Mouse (Mus musculus) lung, embryonic 14.5 days (tissue): Measurements from ENCODE around the gene Nxpe2. TPM values are rescaled to one million over a fixed set of nuclear protein-coding genes. Genes with fewer than 3 reads are reported as not detected.
A peak's percentile ranks its signal among the peaks of the same experiment; 100 is the strongest.

ENCODE experiments used
- ATAC-seq: fragments of 200-750 bp; cut with Nextera tagmentation; 2 replicates; pipeline ENCODE4 v1.8.0; 2017; ENCODE audit warnings: mild to moderate bottlenecking, moderate TSS enrichment, moderate library complexity; ENCODE audit not compliant: insufficient read depth
- DNase-seq: peaks from one replicate; pipeline ENCODE4 v3.0.0-alpha.2; 2015
- H3K27ac ChIP-seq: fragments of 300-500 bp; sonication (generic); 2 replicates; pipeline ENCODE4 v1.5.1; 2014; ENCODE audit warnings: low read depth, mild to moderate bottlenecking, moderate library complexity
- H3K27me3 ChIP-seq: fragments of 300-500 bp; sonication (generic); 2 replicates; pipeline ENCODE4 v1.6.1; 2014; ENCODE audit warnings: low read length, control low read depth; ENCODE audit not compliant: insufficient read depth
- H3K36me3 ChIP-seq: fragments of 300-500 bp; sonication (generic); 2 replicates; pipeline ENCODE4 v1.6.1; 2014; ENCODE audit warnings: control low read depth; ENCODE audit not compliant: insufficient read depth
- H3K4me1 ChIP-seq: fragments of 300-500 bp; sonication (generic); 2 replicates; pipeline ENCODE4 v1.6.1; 2014; ENCODE audit warnings: antibody characterized with exemption, control low read depth; ENCODE audit not compliant: insufficient read depth
- H3K4me2 ChIP-seq: fragments of 300-500 bp; sonication (generic); 2 replicates; pipeline ENCODE4 v1.6.1; 2014; ENCODE audit warnings: mild to moderate bottlenecking
- H3K4me3 ChIP-seq: fragments of 300-500 bp; sonication (generic); 2 replicates; pipeline ENCODE4 v1.5.1; 2014; ENCODE audit warnings: low read depth, low read length
- H3K9ac ChIP-seq: fragments of 300-500 bp; sonication (generic); 2 replicates; pipeline ENCODE4 v1.6.1; 2014
- H3K9me3 ChIP-seq: fragments of 300-500 bp; sonication (generic); 2 replicates; pipeline ENCODE4 v1.6.1; 2016; ENCODE audit warnings: low read depth, low read length, control low read depth
- CTCF ChIP-seq: IDR thresholded peaks from 2 replicates; pipeline ENCODE4 v1.5.1; 2016; ENCODE audit warnings: antibody characterized with exemption, low read depth
- WGBS: fragments of 180-500 bp; shearing (Covaris S2); extraction: QIAGEN DNeasy Blood & Tissue Kit; methylation state at CpG from one replicate; pipeline ENCODE4 v1.1.7; 2014; 5-methylcytosine and 5-hydroxymethylcytosine counted together
- polyA plus RNA-seq: library from polyadenylated mRNA; unstranded; fragments of >200 nt; fragmentation: Nextera tagmentation; extraction: Ambion mirVana; gene quantifications from 2 replicates; pipeline ENCODE4 v1.2.1, GENCODE M21; 2014

Gene Nxpe2
- polyA plus RNA-seq, 1 experiment from 2014 or later = 0.99 TPM

DNA sequence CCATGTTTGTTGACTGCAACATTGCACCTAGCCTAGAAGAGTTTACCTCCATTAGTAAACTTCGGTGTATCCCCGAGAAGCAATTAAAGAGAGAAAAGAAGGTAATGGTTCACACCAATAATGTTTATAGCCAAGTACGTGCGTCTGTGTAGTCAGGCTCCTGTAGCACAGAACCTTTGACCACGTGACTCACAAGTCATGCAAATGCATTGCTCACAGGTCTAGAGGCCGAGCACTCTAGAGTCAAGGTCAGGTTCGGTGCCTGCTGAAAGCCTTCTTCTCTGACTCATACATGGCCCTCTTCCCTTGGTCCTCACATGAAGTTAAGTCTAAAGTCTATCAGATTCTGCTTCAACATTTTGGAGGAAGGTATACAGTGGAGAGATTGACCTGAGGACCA, 54.3 kb downstream of the Nxpe2 start:
- no peak for TF ChIP-seq CTCF
- H3K27ac ChIP-seq = no peak overlapping the region
- H3K4me2 ChIP-seq = no peak overlapping the region
- H3K9me3 ChIP-seq = no peaks in the 10 kb centered on the region
- no peak for ATAC-seq
- H3K27me3 ChIP-seq = no peaks in the 10 kb centered on the region
- H3K9ac ChIP-seq = no peak overlapping the region
- H3K36me3 ChIP-seq = no peaks in the 10 kb centered on the region
- WGBS = 81% methylated on average over 7 of the region's 7 CpGs
- DNase-seq = no peak
- no peaks in the 10 kb centered on the region for H3K4me1 ChIP-seq
- H3K4me3 ChIP-seq = no peak overlapping the region

GRCm38 (mm10) chr9:48294754-48295153, 58.5 kb downstream of the Nxpe2 start:
- H3K4me1 ChIP-seq = no peaks in the 10 kb centered on the region
- TF ChIP-seq CTCF = no peak
- H3K9ac ChIP-seq = no peak overlapping the region
- no peak overlapping the region for H3K4me3 ChIP-seq
- H3K27ac ChIP-seq = no peak overlapping the region
- no peaks in the 10 kb centered on the region for H3K36me3 ChIP-seq
- DNase-seq = no peak
- no peaks in the 10 kb centered on the region for H3K27me3 ChIP-seq
- no peaks in the 10 kb centered on the region for H3K9me3 ChIP-seq
- H3K4me2 ChIP-seq = no peak overlapping the region
- 66% methylated on average over 2 of the region's 2 CpGs for WGBS
- ATAC-seq = no peak

GRCm38 (mm10) chr9:48290281-48290680, 63.0 kb downstream of the Nxpe2 start:
- H3K36me3 ChIP-seq = no peaks in the 10 kb centered on the region
- H3K9ac ChIP-seq = no peak overlapping the region
- H3K9me3 ChIP-seq = no peaks in the 10 kb centered on the region
- no peak for TF ChIP-seq CTCF
- no peak overlapping the region for H3K27ac ChIP-seq
- 81% methylated on average over 1 of the region's 1 CpGs for WGBS
- no peaks in the 10 kb centered on the region for H3K27me3 ChIP-seq
- ATAC-seq (no peak), DNase-seq (no peak)
- H3K4me2 ChIP-seq = no peak overlapping the region
- no peaks in the 10 kb centered on the region for H3K4me1 ChIP-seq
- H3K4me3 ChIP-seq = no peak overlapping the region

DNA sequence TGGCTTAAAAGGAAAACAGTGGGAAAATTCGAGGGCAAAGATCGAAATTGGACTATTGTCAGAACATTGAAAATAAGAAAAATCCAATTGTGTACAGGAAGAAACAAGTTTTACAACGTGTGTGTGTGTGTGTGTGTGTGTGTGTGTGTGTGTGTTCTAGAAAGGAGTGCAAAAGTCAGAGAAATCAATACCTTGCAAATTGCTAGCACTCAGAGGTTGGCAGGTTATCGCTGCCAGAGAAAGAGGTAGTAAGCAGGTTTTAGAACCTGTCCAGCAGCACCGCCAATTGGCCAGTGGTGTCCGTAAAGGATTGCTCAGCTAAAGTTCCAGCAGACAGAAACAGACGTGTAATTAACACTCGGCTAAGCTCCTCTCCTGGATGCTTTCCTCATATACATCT, 69.0 kb downstream of the Nxpe2 start:
- WGBS = 86% methylated on average over 8 of the region's 8 CpGs

GRCm38 (mm10) chr9:48276831-48277230, 76.4 kb downstream of the Nxpe2 start:
- 79% methylated on average over 15 of the region's 15 CpGs for WGBS
- DNase-seq = no peak

More for the DNA sequence above, 69.0 kb downstream of the Nxpe2 start:
- no peak for ATAC-seq
- DNase-seq = no peak
- Histone ChIP-seq H3K27ac (no peak overlapping the region), H3K27me3 (no peaks in the 10 kb centered on the region), H3K4me2 (no peak overlapping the region), H3K9ac (no peak overlapping the region), H3K4me1 (no peaks in the 10 kb centered on the region), H3K9me3 (no peaks in the 10 kb centered on the region), H3K4me3 (no peak overlapping the region), H3K36me3 (no peaks in the 10 kb centered on the region)
- TF ChIP-seq CTCF = no peak

More at GRCm38 (mm10) chr9:48276831-48277230, 76.4 kb downstream of the Nxpe2 start:
- no peaks in the 10 kb centered on the region for H3K9me3 ChIP-seq
- H3K9ac ChIP-seq = no peak overlapping the region
- no peaks in the 10 kb centered on the region for H3K27me3 ChIP-seq
- no peaks in the 10 kb centered on the region for H3K4me1 ChIP-seq
- H3K27ac ChIP-seq = no peak overlapping the region
- no peak overlapping the region for H3K4me3 ChIP-seq
- peak overlapping the region; percentile 16; the same call in 1 of the 2 replicates for H3K4me2 ChIP-seq
- no peaks in the 10 kb centered on the region for H3K36me3 ChIP-seq
- no peak for TF ChIP-seq CTCF
- no peak for ATAC-seq

Other genes with a start within 250 kb of the Nxpe2 start
- 6.2 and 6.9 TPM in 2 replicates for gene Nxpe4, start 191.4 kb downstream of the Nxpe2 start, polyA plus RNA-seq
- 87.1 and 87.8 TPM in 2 replicates for gene Rexo2, start 127.2 kb upstream of the Nxpe2 start, polyA plus RNA-seq
- gene Rbm7, start 141.8 kb upstream of the Nxpe2 start, polyA plus RNA-seq = 123 and 128 TPM in 2 replicates
- 21.8 and 22.9 TPM in 2 replicates for gene Gm5617, start 142.0 kb upstream of the Nxpe2 start, polyA plus RNA-seq